Mouse (Mus musculus) embryonic facial prominence, embryonic 11.5 days (tissue): ENCODE measurements around the gene Gm20388. TPM values are rescaled to one million over a fixed set of nuclear protein-coding genes. Genes with fewer than 3 reads are reported as not detected.

Experiments used
- ATAC-seq: fragments of 200-750 bp; cut with Nextera tagmentation; replicated peaks from 2 replicates; pipeline ENCODE4 v1.8.0; 2017; ENCODE audit warnings: low read depth; ENCODE audit not compliant: insufficient number of reproducible peaks, low FRiP score, low TSS enrichment
- DNase-seq: peaks from one replicate; pipeline ENCODE4 v3.0.0-alpha.2; 2015; ENCODE audit warnings: low spot score
- H3K27ac ChIP-seq: fragments of 300-500 bp; sonication (generic); replicated peaks from 2 replicates; pipeline ENCODE4 v1.5.1; 2014; ENCODE audit warnings: mild to moderate bottlenecking, low read depth, low read length, control low read depth
- H3K27me3 ChIP-seq: fragments of 300-500 bp; sonication (generic); 2 replicates; pipeline ENCODE4 v1.6.1; 2014; ENCODE audit warnings: mild to moderate bottlenecking, low read length, moderate library complexity, mixed read lengths; ENCODE audit not compliant: control insufficient read depth, insufficient read depth
- H3K36me3 ChIP-seq: fragments of 300-500 bp; sonication (generic); replicated peaks from 2 replicates; pipeline ENCODE4 v1.6.1; 2014; ENCODE audit warnings: low read depth, mild to moderate bottlenecking, low read length, moderate library complexity, mixed read lengths; ENCODE audit not compliant: control insufficient read depth, insufficient read depth
- H3K4me1 ChIP-seq: fragments of 300-500 bp; sonication (generic); 2 replicates; pipeline ENCODE4 v1.6.1; 2014; ENCODE audit warnings: low read length, mixed read lengths; ENCODE audit not compliant: control insufficient read depth, insufficient read depth
- H3K4me2 ChIP-seq: fragments of 300-500 bp; sonication (generic); 2 replicates; pipeline ENCODE4 v1.6.1; 2014; ENCODE audit warnings: low read depth, mild to moderate bottlenecking, control low read depth, low read length, moderate library complexity
- H3K4me3 ChIP-seq: fragments of 300-500 bp; sonication (generic); 2 replicates; pipeline ENCODE4 v1.5.1; 2014; ENCODE audit warnings: low read depth, low read length, control low read depth
- H3K9ac ChIP-seq: fragments of 300-500 bp; sonication (generic); replicated peaks from 2 replicates; pipeline ENCODE4 v1.6.1; 2014; ENCODE audit warnings: mild to moderate bottlenecking, control low read depth, low read length
- H3K9me3 ChIP-seq: fragments of 300-500 bp; sonication (generic); replicated peaks from 2 replicates; pipeline ENCODE4 v1.6.1; 2016; ENCODE audit warnings: mild to moderate bottlenecking, low read length, inconsistent platforms, mixed read lengths; ENCODE audit not compliant: control insufficient read depth
- WGBS: fragments of 180-500 bp; shearing (Covaris S2); extraction: QIAGEN DNeasy Blood & Tissue Kit; methylation state at CpG from one replicate; pipeline ENCODE4 v1.1.7; 2014; 5-methylcytosine and 5-hydroxymethylcytosine counted together
- polyA plus RNA-seq: library from polyadenylated mRNA; unstranded; fragments of >200 nt; fragmentation: Nextera tagmentation; extraction: Ambion mirVana; gene quantifications from 2 replicates; pipeline ENCODE4 v1.2.1, GENCODE M21; 2014

Gm20388 gene
- polyA plus RNA-seq, 1 experiment from 2014 or later: 3.1 TPM

- Histone ChIP-seq H3K4me2 (peak overlapping the region; percentile 79), H3K9ac (peak overlapping the region; percentile 98), H3K36me3 (no peaks in the 10 kb centered on the region), H3K9me3 (no peaks in the 10 kb centered on the region), H3K4me1 (peaks cover 4% of the 10 kb centered on the region; the same call in 1 of the 2 replicates), H3K4me3 (peak overlapping the region; percentile 95), H3K27ac (peak overlapping the region; percentile 84), H3K27me3 (no peaks in the 10 kb centered on the region)
- under 1% methylated on average over 63 of the region's 66 CpGs for WGBS
- ATAC-seq (peak; percentile 91), DNase-seq (peak; percentile 98)
Observed at GRCm38 (mm10) chr8:121949941-121950748, 2039.5 kb downstream of the Gm20388 start.

GRCm38 (mm10) chr8:121950749-121951655, 2040.4 kb downstream of the Gm20388 start:
- no peaks in the 10 kb centered on the region for H3K36me3 ChIP-seq
- peak overlapping the region; percentile 95 for H3K4me3 ChIP-seq
- H3K27ac ChIP-seq: peak overlapping the region; percentile 84
- ATAC-seq (peak; percentile 3; the same call in 1 of the 2 replicates), DNase-seq (peak; percentile 54)
- no peaks in the 10 kb centered on the region for H3K9me3 ChIP-seq
- WGBS: 2% methylated on average over 66 of the region's 97 CpGs
- H3K4me2 ChIP-seq: peak overlapping the region; percentile 79
- peaks cover 4% of the 10 kb centered on the region; the same call in 1 of the 2 replicates for H3K4me1 ChIP-seq
- no peaks in the 10 kb centered on the region for H3K27me3 ChIP-seq
- peak overlapping the region; percentile 98 for H3K9ac ChIP-seq

- WGBS: 44% methylated on average over 7 of the region's 7 CpGs
- Histone ChIP-seq H3K9me3 (no peaks in the 10 kb centered on the region), H3K4me1 (peaks cover 4% of the 10 kb centered on the region; the same call in 1 of the 2 replicates), H3K4me2 (peak overlapping the region; percentile 79), H3K4me3 (peak overlapping the region; percentile 95), H3K27ac (no peak overlapping the region; the same call in 1 of the 2 replicates), H3K27me3 (no peaks in the 10 kb centered on the region), H3K9ac (peak overlapping the region; percentile 98), H3K36me3 (no peaks in the 10 kb centered on the region)
- ATAC-seq (no peak), DNase-seq (no peak)
Observed at GRCm38 (mm10) chr8:121951656-121952009, 2041.0 kb downstream of the Gm20388 start.

GRCm38 (mm10) chr8:121952122-121952521, 2041.5 kb downstream of the Gm20388 start:
- DNase-seq (no peak), ATAC-seq (no peak)
- H3K4me1 ChIP-seq: peaks cover 4% of the 10 kb centered on the region; the same call in 1 of the 2 replicates
- H3K4me3 ChIP-seq: peak overlapping the region; percentile 1; the same call in 1 of the 2 replicates
- 0 out of 2 replicates have a peak overlapping the region, but pooled peaks have one; percentile 1 for H3K9ac ChIP-seq
- H3K9me3 ChIP-seq: no peaks in the 10 kb centered on the region
- no peaks in the 10 kb centered on the region for H3K36me3 ChIP-seq
- H3K4me2 ChIP-seq: no peak overlapping the region
- no peak overlapping the region for H3K27ac ChIP-seq
- no peaks in the 10 kb centered on the region for H3K27me3 ChIP-seq

GRCm38 (mm10) chr8:121952800-121953199, 2042.2 kb downstream of the Gm20388 start:
- no peak overlapping the region for H3K4me2 ChIP-seq
- H3K9me3 ChIP-seq: no peaks in the 10 kb centered on the region
- ATAC-seq: no peak
- H3K27me3 ChIP-seq: no peaks in the 10 kb centered on the region
- H3K36me3 ChIP-seq: no peaks in the 10 kb centered on the region
- 92% methylated on average over 7 of the region's 7 CpGs for WGBS
- no peak overlapping the region for H3K9ac ChIP-seq
- peaks cover 4% of the 10 kb centered on the region; the same call in 1 of the 2 replicates for H3K4me1 ChIP-seq
- no peak for DNase-seq
- no peak overlapping the region; the same call in 1 of the 2 replicates for H3K4me3 ChIP-seq
- H3K27ac ChIP-seq: no peak overlapping the region

- WGBS: 80% methylated on average over 3 of the region's 3 CpGs
- Histone ChIP-seq H3K9me3 (no peaks in the 10 kb centered on the region), H3K27ac (no peak overlapping the region), H3K4me2 (no peak overlapping the region), H3K9ac (no peak overlapping the region), H3K27me3 (no peaks in the 10 kb centered on the region), H3K4me1 (peaks cover 4% of the 10 kb centered on the region; the same call in 1 of the 2 replicates), H3K36me3 (no peaks in the 10 kb centered on the region), H3K4me3 (no peak overlapping the region)
- no peak for ATAC-seq
- no peak for DNase-seq
Observed at GRCm38 (mm10) chr8:121953821-121954545, 2043.3 kb downstream of the Gm20388 start.

- H3K27me3 ChIP-seq: no peaks in the 10 kb centered on the region
- no peak overlapping the region for H3K9ac ChIP-seq
- WGBS: 83% methylated on average over 10 of the region's 10 CpGs
- no peaks in the 10 kb centered on the region for H3K36me3 ChIP-seq
- H3K4me1 ChIP-seq: peaks cover 4% of the 10 kb centered on the region; the same call in 1 of the 2 replicates
- no peak overlapping the region for H3K4me3 ChIP-seq
- DNase-seq (no peak), ATAC-seq (no peak)
- no peak overlapping the region for H3K27ac ChIP-seq
- H3K9me3 ChIP-seq: no peaks in the 10 kb centered on the region
- H3K4me2 ChIP-seq: no peak overlapping the region
Observed at GRCm38 (mm10) chr8:121954981-121955555, 2044.4 kb downstream of the Gm20388 start.
